Mouse (Mus musculus) C2C12 (cell line): ENCODE data around the gene Noxred1.
"Not testable (repeated sequence)": the region's sequence is repeated elsewhere in the genome, so short reads cannot be mapped to it uniquely, and the experiment has no call there.

ENCODE experiments used
- CEBPB ChIP-seq: IDR thresholded peaks from one replicate; pipeline ENCODE4 v1.6.1; 2011; ENCODE audit warnings: low read depth, mild to moderate bottlenecking, control low read depth, moderate library complexity
- CTCF ChIP-seq: IDR thresholded peaks from one replicate; pipeline ENCODE4 v1.5.1; 2011; ENCODE audit not compliant: control insufficient read depth, insufficient read depth, insufficient read length

DNA sequence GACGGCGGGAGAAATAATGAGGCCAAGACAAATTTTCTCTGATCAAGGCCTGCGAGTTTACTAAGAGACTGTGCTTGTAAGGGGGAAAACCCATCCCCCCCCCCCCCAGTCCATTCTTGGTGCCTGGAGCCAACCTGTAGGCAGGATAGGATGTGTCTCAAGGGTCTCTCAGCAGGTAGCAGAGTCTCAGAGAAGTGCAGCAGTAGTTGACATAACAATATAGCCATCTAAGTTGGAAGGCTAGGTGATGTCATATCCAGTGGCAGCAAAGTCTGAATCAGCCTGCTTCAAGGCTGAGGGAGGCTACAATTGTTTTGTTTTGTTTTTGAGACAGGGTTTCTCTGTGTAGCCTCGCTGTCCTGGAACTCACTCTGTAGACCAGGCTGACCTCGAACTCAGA is 32.7 kb downstream of the Noxred1 start:
- TF ChIP-seq CTCF, CEBPB: not testable (repeated sequence)
